Mouse (Mus musculus): Measurements from ENCODE around the gene H1f0. TPM values are rescaled to one million over a fixed set of nuclear protein-coding genes. Genes with fewer than 3 reads are reported as not detected.

H1f0 gene
- total RNA-seq (2023), result 16.5 and 23.8 TPM in 2 replicates

DNA sequence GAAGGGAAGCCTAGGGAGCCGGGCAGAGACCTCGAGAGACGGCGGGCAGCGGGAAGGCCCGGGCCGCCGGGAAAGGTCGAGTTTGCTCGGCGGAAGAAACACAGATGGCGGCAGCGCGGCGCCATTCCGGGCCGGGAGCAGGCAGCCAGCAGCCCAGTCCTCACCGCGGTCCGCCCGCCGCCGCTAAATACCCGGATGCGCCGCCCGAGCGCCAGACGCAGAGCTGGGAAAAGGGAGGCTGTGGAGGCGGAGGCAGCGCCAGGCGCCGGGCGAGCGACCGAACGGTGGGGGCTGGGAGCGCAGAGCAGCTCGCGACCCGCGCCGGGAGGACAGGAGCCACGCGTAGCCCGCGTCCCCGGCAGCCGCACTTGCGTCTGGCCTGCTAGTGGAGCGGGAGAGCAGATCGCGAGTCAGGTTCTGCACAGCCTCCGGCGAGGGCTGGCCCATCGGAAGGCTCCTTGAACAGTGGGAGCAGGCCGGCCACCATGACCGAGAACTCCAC is at the start of gene H1f0:
H1f0 (plus strand) TSS at position 214 of the 502 bp plus-strand sequence.

DNA sequence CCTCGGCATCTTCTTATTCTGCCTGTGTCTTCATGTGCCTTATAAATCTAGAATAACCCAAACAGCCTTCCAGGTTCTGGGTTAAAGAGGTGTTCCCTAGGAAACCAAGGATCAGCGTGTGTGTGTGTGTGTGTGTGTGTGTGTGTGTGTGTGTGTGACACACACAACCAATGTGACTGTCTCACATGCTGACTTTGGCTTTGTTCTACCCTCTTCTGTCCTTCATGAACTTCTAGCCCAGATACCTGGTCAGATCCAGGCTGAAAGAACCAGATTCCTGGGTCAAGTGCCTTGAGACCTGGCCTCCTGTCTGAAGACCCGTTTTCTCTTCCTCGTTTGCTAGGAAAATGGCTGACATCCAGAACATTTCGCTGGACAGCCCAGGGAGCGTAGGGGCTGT is 13.3 kb downstream of the H1f0 start, which contains the start of gene Galr3:
Galr3 (plus strand) TSS at position 301 of the 400 bp plus-strand sequence.

DNA sequence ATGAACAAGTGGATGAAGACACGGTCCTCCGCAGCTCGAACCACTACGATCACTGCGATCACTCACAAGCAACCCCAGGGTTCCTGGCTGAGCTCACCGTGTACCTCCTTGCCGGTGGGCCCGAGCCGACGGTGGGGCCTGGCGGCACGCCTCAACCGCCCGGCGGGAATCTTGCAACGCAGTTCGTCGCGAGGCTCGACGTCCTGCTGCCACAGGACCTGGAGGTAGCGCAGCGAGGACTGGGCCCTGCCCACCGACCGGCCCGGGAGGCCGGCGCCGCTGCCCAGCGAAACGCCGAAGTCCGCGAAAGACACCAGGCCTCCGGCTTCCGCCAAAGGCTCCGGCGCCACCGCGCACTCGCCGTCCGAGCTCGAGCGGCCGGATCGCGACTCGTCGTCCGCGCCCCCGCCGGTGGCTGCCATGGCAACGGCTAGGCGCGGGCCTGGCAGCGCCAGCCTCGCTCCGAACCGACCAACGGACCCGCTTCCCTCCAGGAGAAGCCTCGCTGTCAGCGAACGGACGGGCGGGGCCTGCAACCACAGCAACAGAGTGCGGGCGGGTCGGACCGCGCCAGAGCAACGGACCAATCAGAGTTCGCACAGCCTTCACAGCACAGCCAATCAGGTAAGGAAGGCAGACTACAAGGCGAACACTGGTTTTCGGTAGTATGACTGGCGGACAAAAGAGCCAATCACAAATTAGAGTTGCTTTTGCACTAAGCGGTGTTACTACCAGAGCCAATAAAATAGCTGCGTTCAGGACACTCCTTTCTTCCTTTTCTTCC is 34.3 kb downstream of the H1f0 start, which contains the start of gene Ankrd54:
Ankrd54 (minus strand) TSS at position 518 of the 784 bp plus-strand sequence.

DNA sequence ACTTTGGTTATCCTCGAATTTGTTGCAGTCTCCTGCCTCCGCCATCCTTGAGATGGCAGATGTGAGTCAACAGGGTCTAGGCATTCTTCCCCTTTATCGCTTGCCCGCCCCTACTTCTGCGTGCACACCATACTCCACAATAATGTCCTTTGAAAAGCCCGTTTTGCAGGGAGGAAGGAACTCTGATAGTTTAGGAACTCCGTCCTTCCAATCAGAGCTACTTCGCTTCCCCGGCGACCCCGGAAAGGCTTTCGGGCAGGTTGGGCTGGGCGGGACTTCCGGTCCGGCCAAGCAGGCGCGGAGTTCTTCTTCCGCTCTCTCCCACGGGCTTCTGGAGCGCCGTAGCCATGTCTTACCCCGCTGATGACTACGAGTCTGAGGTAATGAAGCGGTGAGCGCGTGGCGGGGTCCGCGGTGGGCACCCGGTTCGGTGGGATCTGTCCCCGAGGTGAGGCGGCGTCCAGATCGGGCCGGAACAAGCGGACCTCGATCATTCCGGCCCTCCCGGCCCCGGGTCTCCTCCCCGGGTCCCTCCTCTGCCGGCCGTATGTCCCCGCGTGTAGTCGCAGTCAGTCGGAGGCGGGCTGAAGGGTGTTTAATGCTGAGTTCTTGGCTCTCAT is 46.8 kb downstream of the H1f0 start, which contains the start of gene Eif3l:
Eif3l (plus strand) TSS at position 267 of the 620 bp plus-strand sequence.

Other genes with a start within 250 kb of the H1f0 start
- 38.0 and 51.1 TPM in 2 replicates for gene Card10, start 225.4 kb upstream of the H1f0 start, total RNA-seq (2023)
- 0.16 TPM in 1 of 2 replicates, not detected in the other for gene Cdc42ep1, start 185.8 kb upstream of the H1f0 start, total RNA-seq (2023)
- gene Lgals2, start 172.9 kb upstream of the H1f0 start, total RNA-seq (2023), result not detected in 2 replicates
- gene Gga1, start 151.3 kb upstream of the H1f0 start, total RNA-seq (2023), result 78.1 and 82.2 TPM in 2 replicates
- gene Gm49510, start 128.8 kb upstream of the H1f0 start, total RNA-seq (2023), result not detected in 2 replicates
- gene Sh3bp1, start 128.7 kb upstream of the H1f0 start, total RNA-seq (2023), result 79.0 and 84.2 TPM in 2 replicates
- gene Pdxp, start 114.5 kb upstream of the H1f0 start, total RNA-seq (2023), result 1.5 and 2.1 TPM in 2 replicates
- 96.1 and 170 TPM in 2 replicates for gene Lgals1, start 101.7 kb upstream of the H1f0 start, total RNA-seq (2023)
- 13.9 and 16.8 TPM in 2 replicates for gene Nol12, start 93.5 kb upstream of the H1f0 start, total RNA-seq (2023)
- gene Triobp, start 80.7 kb upstream of the H1f0 start, total RNA-seq (2023), result 187 and 211 TPM in 2 replicates
- not detected in 2 replicates for gene Galr3, start 13.4 kb downstream of the H1f0 start, total RNA-seq (2023)
- 13.0 and 17.1 TPM in 2 replicates for gene Ankrd54, start 34.4 kb downstream of the H1f0 start, total RNA-seq (2023)
- 51.7 and 52.6 TPM in 2 replicates for gene Eif3l, start 46.7 kb downstream of the H1f0 start, total RNA-seq (2023)
- gene Micall1, start 80.4 kb downstream of the H1f0 start, total RNA-seq (2023), result 14.2 and 16.5 TPM in 2 replicates
- gene Polr2f, start 112.6 kb downstream of the H1f0 start, total RNA-seq (2023), result 18.8 and 28.4 TPM in 2 replicates
- not detected in 2 replicates for gene 1700088E04Rik, start 112.8 kb downstream of the H1f0 start, total RNA-seq (2023)
- not detected in 2 replicates for gene Sox10, start 136.8 kb downstream of the H1f0 start, total RNA-seq (2023)
- gene Pick1, start 200.7 kb downstream of the H1f0 start, total RNA-seq (2023), result 4.7 and 7.6 TPM in 2 replicates
- gene Gm49486, start 200.9 kb downstream of the H1f0 start, total RNA-seq (2023), result 0.16 TPM in 1 of 2 replicates, not detected in the other
- gene Slc16a8, start 226.3 kb downstream of the H1f0 start, total RNA-seq (2023), result not detected in 2 replicates